Mouse (Mus musculus) frontal cortex, adult 2 months (tissue): ENCODE data around the gene Cps1. TPM values are rescaled to one million over a fixed set of nuclear protein-coding genes. Genes with fewer than 3 reads are reported as not detected.

Source experiments
- DNase-seq, 2 experiments: peaks; one replicate each; pipeline ENCODE4 v3.0.0; 2022; ENCODE audit warnings: low spot score in 1 of 2; ENCODE audit errors: extremely low spot score in 1 of 2
- polyA plus RNA-seq: library from polyadenylated mRNA; depleted of rRNA; stranded (reverse); fragments of >200 nt; gene quantifications from 2 replicates; pipeline ENCODE4 v1.2.3, GENCODE M21; 2012; rRNA removed

The Cps1 gene
- polyA plus RNA-seq, 1 experiment: 0.16 TPM

DNA sequence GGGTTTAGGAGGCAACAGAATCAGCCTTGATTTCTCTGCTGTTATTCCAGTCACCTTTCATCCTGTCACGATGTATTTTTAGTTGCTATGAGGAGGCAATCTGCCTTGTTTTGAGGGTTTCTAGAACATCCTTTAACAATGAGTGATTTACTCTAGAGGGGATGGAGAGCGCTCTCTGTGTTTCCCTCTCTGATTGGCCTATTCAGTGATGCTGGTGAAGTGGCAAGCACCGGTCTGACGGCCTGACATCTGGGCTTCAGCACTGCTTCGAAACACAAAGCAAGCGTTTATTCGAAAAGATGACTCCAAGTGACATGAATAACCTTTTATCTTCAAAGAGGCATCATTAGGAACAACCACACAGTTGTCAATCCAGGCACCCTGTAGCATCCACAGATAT lies 100.8 kb downstream of the Cps1 start:
- DNase-seq: no peak

- DNase-seq: no peak
Observed at GRCm38 (mm10) chr1:67234861-67235260, 112.0 kb downstream of the Cps1 start.

GRCm38 (mm10) chr1:67235468-67236217 lies 112.8 kb downstream of the Cps1 start:
- no peak for DNase-seq

GRCm38 (mm10) chr1:67238446-67238845 lies 115.6 kb downstream of the Cps1 start:
- no peak for DNase-seq

- DNase-seq: no peak
Observed at GRCm38 (mm10) chr1:67238941-67239340, 116.1 kb downstream of the Cps1 start.

DNA sequence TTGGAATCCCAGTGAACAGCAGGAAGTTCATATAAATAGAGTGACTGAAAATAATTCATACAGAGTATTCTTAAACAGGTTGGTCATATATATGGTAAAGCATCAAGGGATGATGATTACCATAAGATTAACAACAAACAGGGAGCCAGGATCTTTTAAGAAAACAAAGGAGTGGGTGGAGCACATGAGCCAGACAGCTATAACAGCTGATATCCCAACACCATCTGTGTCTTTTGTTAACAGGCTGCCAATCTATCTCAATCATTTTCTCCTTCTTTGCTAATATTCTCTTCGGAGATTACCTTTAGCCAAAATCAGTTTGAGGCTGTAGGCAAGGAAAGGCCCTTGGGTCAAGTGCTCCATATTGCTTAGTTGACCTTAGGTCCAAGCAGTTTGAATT lies 142.4 kb downstream of the Cps1 start:
- no peak for DNase-seq

DNA sequence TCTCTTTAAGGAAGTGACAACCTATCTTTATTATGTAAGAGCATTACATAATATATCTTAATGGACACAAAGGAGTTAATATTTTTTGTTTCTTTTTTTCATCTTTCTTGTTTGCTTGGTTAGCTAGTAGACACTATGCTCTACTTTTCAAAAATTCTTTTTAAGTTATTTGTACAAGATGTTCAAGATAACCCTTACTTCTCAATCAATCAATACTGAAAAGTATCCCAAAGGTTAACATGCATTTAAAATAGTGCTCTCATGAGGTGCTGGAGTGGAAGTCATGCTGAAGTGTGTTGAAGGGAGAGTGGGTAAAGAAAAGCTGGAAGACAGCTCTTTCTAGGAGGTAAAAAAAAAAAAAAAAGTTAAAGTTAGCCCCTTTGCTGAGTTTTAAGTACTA lies 145.1 kb downstream of the Cps1 start:
- DNase-seq: no peak

DNA sequence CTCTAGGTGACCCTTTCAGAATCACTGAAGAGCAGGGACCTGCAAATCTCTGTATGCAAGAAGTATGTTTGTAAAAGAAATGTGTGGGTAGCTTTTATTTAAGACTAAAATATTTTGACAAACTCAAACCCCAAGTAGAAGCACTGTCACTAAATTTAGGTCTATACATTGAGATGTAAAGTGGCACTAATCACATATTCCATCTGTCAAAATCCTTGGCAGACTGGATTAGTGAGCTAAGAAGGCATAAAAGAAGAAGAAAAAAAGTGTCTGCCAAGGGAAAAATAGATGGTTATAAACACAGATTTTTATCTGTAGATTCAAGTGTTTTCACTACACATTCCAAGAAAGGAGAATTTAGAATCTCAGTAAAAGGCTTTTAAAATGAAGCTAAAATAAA lies 145.6 kb downstream of the Cps1 start:
- peak in 1 of 2 experiments; percentile 10 for DNase-seq

- no peak for DNase-seq
Observed at GRCm38 (mm10) chr1:67276270-67276669, 153.4 kb downstream of the Cps1 start.

Other genes with a start within 250 kb of the Cps1 start
- gene Myl1, start 177.6 kb upstream of the Cps1 start, polyA plus RNA-seq: 3.5 and 3.7 TPM in 2 replicates
- gene Lancl1, start 84.2 kb upstream of the Cps1 start, polyA plus RNA-seq: 200 and 226 TPM in 2 replicates